Mouse (Mus musculus) heart, adult 2 months (tissue): ENCODE measurements around the gene Zfp644. TPM values are rescaled to one million over a fixed set of nuclear protein-coding genes. Genes with fewer than 3 reads are reported as not detected.
A peak's percentile ranks its signal among the peaks of the same experiment; 100 is the strongest.

Experiments
- DNase-seq, 2 experiments: peaks; one replicate each; pipeline ENCODE4 v3.0.0; 2021
- H3K27ac ChIP-seq: fragments of 200-600 bp; 2 replicates; pipeline ENCODE4 v1.8.1; 2022
- H3K27me3 ChIP-seq: fragments of 200-500 bp; 2 replicates; pipeline ENCODE4 v1.6.1; 2012; ENCODE audit warnings: mild to moderate bottlenecking, low read length, inconsistent platforms, mixed read lengths; ENCODE audit not compliant: control insufficient read depth, insufficient read depth
- H3K36me3 ChIP-seq: fragments of 200-500 bp; 2 replicates; pipeline ENCODE4 v1.6.1; 2012; ENCODE audit warnings: low read length, inconsistent platforms; ENCODE audit not compliant: control insufficient read depth, insufficient read depth
- H3K4me1 ChIP-seq: fragments of 200-500 bp; 2 replicates; pipeline ENCODE4 v1.6.1; 2011; ENCODE audit warnings: low read length; ENCODE audit not compliant: control insufficient read depth, insufficient read depth
- H3K4me3 ChIP-seq: fragments of 200-600 bp; 2 replicates; pipeline ENCODE4 v1.8.1; 2022
- H3K79me2 ChIP-seq: fragments of 200-500 bp; replicated peaks from 2 replicates; pipeline ENCODE4 v1.6.1; 2012; ENCODE audit warnings: mild to moderate bottlenecking, inconsistent platforms, low read length, moderate library complexity, mixed read lengths; ENCODE audit not compliant: control insufficient read depth, insufficient read depth
- H3K9ac ChIP-seq: fragments of 200-500 bp; 2 replicates; pipeline ENCODE4 v1.6.1; 2012; ENCODE audit warnings: low read depth, mild to moderate bottlenecking, control low read depth, inconsistent platforms, low read length, mixed read lengths
- CTCF ChIP-seq: fragments of 200-600 bp; IDR thresholded peaks from 2 replicates; pipeline ENCODE4 v1.8.1; 2022; ENCODE audit warnings: antibody characterized with exemption, mild to moderate bottlenecking, moderate library complexity
- EP300 ChIP-seq: fragments of 200-500 bp; IDR thresholded peaks from 2 replicates; pipeline ENCODE4 v1.6.1; 2011; ENCODE audit warnings: low read depth, low read length, control low read depth; ENCODE audit not compliant: insufficient read depth
- POLR2A ChIP-seq: fragments of 200-500 bp; IDR thresholded peaks from 2 replicates; pipeline ENCODE4 v1.6.1; 2011; ENCODE audit warnings: mild to moderate bottlenecking, low read depth, low read length, control low read depth; ENCODE audit not compliant: insufficient read depth
- WGBS: fragments of 180-500 bp; shearing (Covaris S2); methylation state at CpG from one replicate; pipeline ENCODE4 v1.1.7; 2018; 5-methylcytosine and 5-hydroxymethylcytosine counted together
- intact Hi-C: fragments of 180-260 bp; cut with DNase I; formaldehyde crosslinking; loops from one replicate; pipeline ENCODE4 v1.15.1; 2025
- polyA plus RNA-seq: library from polyadenylated mRNA; depleted of rRNA; stranded (reverse); fragments of >200 nt; gene quantifications from 2 replicates; pipeline ENCODE4 v1.2.3, GENCODE M21; 2012
- total RNA-seq, 2 experiments: library from RNA; stranded (reverse); gene quantifications; 2 replicates each; pipeline ENCODE4 v1.2.3; 2021

Gene Zfp644
- total and polyA plus RNA-seq, 3 experiments = 9.5 to 58.9 (median 53.7) TPM

DNA sequence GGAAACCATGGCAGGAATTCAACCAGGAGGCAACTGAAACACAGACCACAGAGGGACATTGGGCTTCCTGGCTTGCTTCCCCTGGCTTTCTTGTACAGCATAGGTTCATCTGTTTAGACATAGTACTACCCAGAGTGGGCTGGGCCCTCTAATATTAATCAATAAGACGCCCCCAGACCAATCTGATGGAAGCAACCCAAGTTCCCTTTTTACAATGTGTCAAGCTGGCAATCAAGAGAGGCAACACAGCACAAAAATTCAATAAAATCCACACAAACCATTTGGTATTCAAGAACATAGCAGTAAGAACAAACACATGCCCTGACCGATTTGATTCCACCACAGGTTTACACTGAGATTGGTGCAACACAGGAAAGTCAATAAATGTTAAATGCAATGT is 82.1 kb downstream of the Zfp644 start:
- Histone ChIP-seq H3K79me2 (no peaks in the 10 kb centered on the region), H3K36me3 (peaks cover 3% of the 10 kb centered on the region; the same call in 1 of the 2 replicates), H3K27ac (peak overlapping the region; percentile 53), H3K27me3 (no peaks in the 10 kb centered on the region), H3K9ac (no peak overlapping the region), H3K4me1 (peaks cover 4% of the 10 kb centered on the region), H3K4me3 (no peak overlapping the region)
- intact Hi-C loops = no loop called here
- 81% methylated on average over 2 of the region's 2 CpGs for WGBS
- no peak for DNase-seq
- no peak for TF ChIP-seq EP300
- TF ChIP-seq CTCF = no peak
- no peak for TF ChIP-seq POLR2A

DNA sequence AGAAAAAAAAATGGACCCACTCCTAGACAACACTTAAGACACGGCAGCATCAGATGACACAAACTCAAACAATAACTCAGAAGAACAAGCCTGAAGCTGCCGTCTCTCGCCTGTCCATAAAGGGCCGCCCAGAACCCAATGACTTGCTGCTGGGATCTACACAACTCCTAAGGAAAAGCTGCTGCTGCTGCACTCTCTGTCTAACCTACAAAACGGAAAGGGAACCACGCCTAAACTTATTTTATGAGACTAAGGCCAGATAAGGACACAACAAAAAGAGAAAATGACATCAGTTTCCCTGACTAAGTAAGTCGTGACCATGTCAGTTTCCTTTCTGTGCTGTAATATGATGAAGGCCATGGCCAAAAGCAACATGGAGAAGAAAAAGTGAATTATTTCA is 82.5 kb downstream of the Zfp644 start:
- no peaks in the 10 kb centered on the region for H3K79me2 ChIP-seq
- peak overlapping the region; percentile 53 for H3K27ac ChIP-seq
- H3K4me1 ChIP-seq = peaks cover 4% of the 10 kb centered on the region
- 35% methylated on average over 7 of the region's 7 CpGs for WGBS
- intact Hi-C loops = no loop called here
- TF ChIP-seq EP300 (no peak), POLR2A (0 out of 2 replicates have a peak, but pooled peaks have one; percentile 9), CTCF (no peak)
- no peaks in the 10 kb centered on the region for H3K27me3 ChIP-seq
- H3K36me3 ChIP-seq = peaks cover 3% of the 10 kb centered on the region; the same call in 1 of the 2 replicates
- no peak overlapping the region for H3K9ac ChIP-seq
- no peak overlapping the region for H3K4me3 ChIP-seq
- no peak for DNase-seq

DNA sequence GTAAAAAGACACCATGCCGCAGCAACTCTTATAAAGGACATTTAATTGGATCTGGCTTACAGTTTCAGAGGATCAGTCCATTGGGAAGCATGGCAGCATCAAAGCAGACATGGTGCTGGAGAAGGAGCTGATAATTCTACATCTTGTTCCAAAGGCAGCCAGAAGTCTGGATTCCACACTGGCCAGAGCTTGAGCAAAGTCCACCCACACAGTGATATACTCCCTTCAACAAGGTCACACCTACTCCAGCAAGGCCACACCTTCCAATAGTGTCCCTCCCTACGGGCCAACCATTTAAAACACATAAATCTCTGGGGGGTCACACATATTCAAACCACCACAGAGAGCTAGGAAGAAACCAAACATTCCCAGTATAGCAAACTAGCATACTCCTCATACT is 84.9 kb downstream of the Zfp644 start:
- no peak overlapping the region for H3K9ac ChIP-seq
- 96% methylated on average over 2 of the region's 2 CpGs for WGBS
- intact Hi-C loops = no loop called here

DNA sequence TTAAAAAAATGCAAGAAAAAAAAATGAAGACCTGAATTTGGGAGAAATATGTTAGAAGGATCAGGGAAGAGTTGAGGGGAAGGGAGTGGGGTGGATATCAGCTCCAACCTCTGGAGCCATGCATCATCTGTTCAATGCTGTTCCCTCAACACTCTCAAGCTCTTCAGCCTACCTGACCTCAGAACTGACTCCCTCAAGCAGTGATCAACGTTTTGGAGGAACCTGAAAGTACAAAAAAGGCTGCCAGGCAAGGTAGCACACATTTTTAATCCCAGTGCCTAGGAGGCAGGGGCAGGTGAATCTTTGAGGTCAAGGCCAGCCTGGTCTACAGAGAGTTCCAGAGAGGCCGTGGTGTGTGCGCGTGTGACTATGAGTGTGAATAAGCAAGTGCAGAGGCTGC is 88.3 kb downstream of the Zfp644 start, which contains the start of gene Gm17304:
TSS of gene Gm17304 (plus strand) at position 301 of the 400 bp plus-strand sequence.
- no peaks in the 10 kb centered on the region for H3K4me1 ChIP-seq
- H3K4me3 ChIP-seq = no peak within 1 kb of the TSS
- no peaks in the 10 kb centered on the region for H3K36me3 ChIP-seq
- no peaks in the 10 kb centered on the region for H3K79me2 ChIP-seq
- H3K27me3 ChIP-seq = no peaks in the 10 kb centered on the region
- intact Hi-C loops = no loop called here
- WGBS = 88% methylated on average over 4 of the region's 4 CpGs
- H3K9ac ChIP-seq = no peak within 1 kb of the TSS
- TF ChIP-seq POLR2A = no peak
- no peak within 1 kb of the TSS for H3K27ac ChIP-seq
- no peak for DNase-seq

More for the DNA sequence above, 84.9 kb downstream of the Zfp644 start:
- TF ChIP-seq POLR2A = no peak
- no peak for TF ChIP-seq CTCF
- TF ChIP-seq EP300 = no peak
- Histone ChIP-seq H3K27me3 (no peaks in the 10 kb centered on the region), H3K4me1 (peaks cover 4% of the 10 kb centered on the region), H3K36me3 (peaks cover 3% of the 10 kb centered on the region; the same call in 1 of the 2 replicates), H3K27ac (no peak overlapping the region), H3K79me2 (no peaks in the 10 kb centered on the region), H3K4me3 (no peak overlapping the region)
- DNase-seq = no peak

DNA sequence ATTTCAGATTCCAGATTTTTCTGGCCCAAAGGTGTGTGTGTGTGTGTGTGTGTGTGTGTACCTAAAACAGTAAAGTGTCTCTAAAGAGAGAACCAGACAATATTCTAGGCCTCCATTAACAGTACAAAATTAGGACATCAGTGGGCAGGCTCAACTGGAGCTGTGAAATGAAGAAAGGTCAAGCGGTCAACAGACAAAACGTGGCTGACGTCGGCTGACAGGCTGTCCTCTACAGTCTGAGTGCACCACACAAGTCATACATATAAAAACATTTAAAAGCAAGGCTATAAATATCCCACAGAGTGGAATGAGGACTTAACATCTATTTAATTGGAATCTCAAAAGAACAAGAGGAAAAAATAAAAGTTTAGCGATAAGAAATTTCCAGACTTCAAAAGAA is 90.0 kb downstream of the Zfp644 start:
- no peaks in the 10 kb centered on the region for H3K27me3 ChIP-seq
- DNase-seq = no peak
- H3K27ac ChIP-seq = no peak overlapping the region
- H3K36me3 ChIP-seq = no peaks in the 10 kb centered on the region
- H3K79me2 ChIP-seq = no peaks in the 10 kb centered on the region
- intact Hi-C loops = no loop called here
- no peak overlapping the region for H3K9ac ChIP-seq
- WGBS = 65% methylated on average over 5 of the region's 5 CpGs
- TF ChIP-seq EP300 (no peak), CTCF (no peak), POLR2A (no peak)
- H3K4me3 ChIP-seq = no peak overlapping the region
- no peaks in the 10 kb centered on the region for H3K4me1 ChIP-seq

DNA sequence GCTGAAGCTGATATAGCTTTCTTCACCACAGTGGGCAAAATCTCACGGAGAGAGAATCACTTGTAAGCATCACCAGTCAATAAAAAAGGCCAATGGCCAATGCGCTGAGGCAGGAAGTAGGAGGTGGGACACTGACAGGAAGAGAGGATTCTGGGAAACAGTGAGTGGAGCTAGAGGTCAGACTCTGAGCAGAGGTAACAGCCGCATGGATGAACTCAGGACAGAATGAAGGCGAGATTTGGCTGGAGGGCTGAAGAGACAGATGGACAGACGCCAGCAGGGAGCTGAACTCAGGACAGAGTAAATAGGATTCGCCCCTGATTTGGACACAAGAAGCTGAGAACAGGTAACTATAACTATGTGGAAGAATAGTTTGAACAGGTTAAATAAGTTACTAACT is 92.0 kb downstream of the Zfp644 start:
- no peak overlapping the region for H3K27ac ChIP-seq
- no peaks in the 10 kb centered on the region for H3K36me3 ChIP-seq
- no peak overlapping the region for H3K4me3 ChIP-seq
- WGBS = 80% methylated on average over 6 of the region's 6 CpGs
- H3K4me1 ChIP-seq = no peaks in the 10 kb centered on the region
- H3K9ac ChIP-seq = no peak overlapping the region
- no peak for TF ChIP-seq POLR2A
- no peak for TF ChIP-seq EP300
- TF ChIP-seq CTCF = no peak
- H3K79me2 ChIP-seq = no peaks in the 10 kb centered on the region
- no peak for DNase-seq
- intact Hi-C loops = no loop called here
- no peaks in the 10 kb centered on the region for H3K27me3 ChIP-seq
